Mouse (Mus musculus) cerebellum, adult 2 months (tissue): ENCODE measurements around the gene Cyb5b. TPM values are rescaled to one million over a fixed set of nuclear protein-coding genes. Genes with fewer than 3 reads are reported as not detected.

Experiments
- DNase-seq, 2 experiments: peaks; one replicate each; pipeline ENCODE4 v3.0.0; 2021
- H3K27ac ChIP-seq: fragments of 200-500 bp; 2 replicates; pipeline ENCODE4 v1.5.1; 2012; ENCODE audit warnings: low read length, control low read depth, inconsistent platforms; ENCODE audit not compliant: insufficient read depth
- H3K27me3 ChIP-seq: fragments of 200-500 bp; 2 replicates; pipeline ENCODE4 v1.6.1; 2012; ENCODE audit warnings: inconsistent platforms, mild to moderate bottlenecking, low read length, moderate library complexity; ENCODE audit not compliant: control insufficient read depth, insufficient read depth
- H3K4me1 ChIP-seq: fragments of 200-500 bp; 2 replicates; pipeline ENCODE4 v1.6.1; 2011; ENCODE audit warnings: low read length; ENCODE audit not compliant: control insufficient read depth, insufficient read depth
- H3K4me3 ChIP-seq: fragments of 200-500 bp; replicated peaks from 2 replicates; pipeline ENCODE3; 2011; ENCODE audit warnings: mild to moderate bottlenecking, low read depth, low read length, control low read depth; ENCODE audit not compliant: insufficient read depth
- CTCF ChIP-seq: fragments of 200-500 bp; IDR thresholded peaks from 2 replicates; pipeline ENCODE4 v1.5.1; 2011; ENCODE audit warnings: low read depth, mild to moderate bottlenecking, control low read depth, low read length, moderate library complexity, borderline replicate concordance; ENCODE audit not compliant: insufficient read depth
- POLR2A ChIP-seq: fragments of 200-500 bp; IDR thresholded peaks from 2 replicates; pipeline ENCODE4 v1.6.1; 2011; ENCODE audit warnings: low read length, control low read depth, borderline replicate concordance; ENCODE audit not compliant: insufficient read depth
- WGBS: fragments of 180-500 bp; shearing (Covaris S2); methylation state at CpG from one replicate; pipeline ENCODE4 v1.1.7; 2018; 5-methylcytosine and 5-hydroxymethylcytosine counted together
- polyA plus RNA-seq: library from polyadenylated mRNA; depleted of rRNA; stranded (reverse); fragments of >200 nt; gene quantifications from 2 replicates; pipeline ENCODE4 v1.2.3, GENCODE M21; 2012

Gene Cyb5b
- polyA plus RNA-seq, 1 experiment: 90.3 TPM

DNA sequence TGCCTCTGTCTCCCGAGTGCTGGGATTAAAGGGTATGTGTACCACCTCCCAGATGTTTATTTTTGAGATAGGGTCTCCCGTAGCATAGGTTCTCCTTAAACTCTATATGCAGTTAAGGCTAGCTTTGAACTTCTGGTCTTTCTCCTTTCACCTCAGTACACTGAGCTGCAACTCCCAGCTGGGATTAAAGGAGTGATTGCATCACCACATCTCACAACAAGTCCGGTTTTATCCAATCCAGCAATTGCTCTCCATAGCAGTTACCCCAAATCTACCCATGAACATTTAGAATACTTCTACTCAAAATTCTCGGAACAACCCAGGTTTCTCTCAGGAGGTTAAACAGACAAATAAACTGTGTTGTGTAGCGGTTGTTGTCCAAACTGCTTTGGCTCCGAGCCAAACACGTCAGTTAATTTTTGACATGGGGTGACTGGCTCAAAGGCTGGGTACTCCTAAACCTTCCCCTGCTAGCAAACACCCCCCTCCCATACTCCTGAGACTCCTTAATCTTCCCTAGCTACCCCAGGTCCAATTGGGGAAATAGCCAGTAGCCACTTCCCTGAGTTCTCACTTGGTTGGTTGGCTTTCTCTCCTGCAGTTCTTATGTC, 28.7 kb upstream of the Cyb5b start:
- no peak for DNase-seq
- Histone ChIP-seq H3K4me3 (no peak overlapping the region), H3K27ac (no peak overlapping the region), H3K4me1 (peaks cover 3% of the 10 kb centered on the region), H3K27me3 (no peaks in the 10 kb centered on the region)
- WGBS: 81% methylated on average over 7 of the region's 7 CpGs
- TF ChIP-seq CTCF: no peak

DNA sequence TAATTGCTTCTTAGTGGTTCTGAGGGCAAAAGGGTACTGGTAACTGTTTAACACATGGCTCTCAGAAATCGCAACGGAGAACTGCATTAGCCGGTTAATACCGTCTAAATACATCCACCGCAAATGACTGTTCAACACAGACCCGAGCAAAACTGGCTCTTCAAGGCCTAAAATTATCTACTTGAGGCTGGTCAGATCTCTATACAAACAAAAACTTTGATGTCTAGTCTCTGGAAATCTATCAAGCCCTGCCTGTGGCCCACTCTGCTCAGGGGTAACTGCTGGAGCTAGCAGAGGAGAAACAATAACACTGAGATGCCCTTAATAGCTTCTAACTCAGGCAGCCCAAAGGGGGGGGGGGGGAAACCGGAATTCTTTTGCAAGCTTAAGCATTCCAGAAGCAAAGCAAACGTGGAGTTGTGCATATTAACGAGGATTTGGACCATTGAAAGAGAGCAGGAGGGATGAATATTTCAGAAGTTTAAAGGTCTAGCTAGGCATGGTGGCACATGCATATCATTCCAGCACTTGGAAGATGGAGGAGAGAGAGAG, 27.3 kb upstream of the Cyb5b start:
- 54% methylated on average over 9 of the region's 9 CpGs for WGBS
- H3K4me3 ChIP-seq: no peak overlapping the region
- TF ChIP-seq CTCF (no peak), POLR2A (no peak)
- no peak overlapping the region for H3K27ac ChIP-seq
- no peak for DNase-seq
- H3K27me3 ChIP-seq: no peaks in the 10 kb centered on the region
- peaks cover 3% of the 10 kb centered on the region for H3K4me1 ChIP-seq

DNA sequence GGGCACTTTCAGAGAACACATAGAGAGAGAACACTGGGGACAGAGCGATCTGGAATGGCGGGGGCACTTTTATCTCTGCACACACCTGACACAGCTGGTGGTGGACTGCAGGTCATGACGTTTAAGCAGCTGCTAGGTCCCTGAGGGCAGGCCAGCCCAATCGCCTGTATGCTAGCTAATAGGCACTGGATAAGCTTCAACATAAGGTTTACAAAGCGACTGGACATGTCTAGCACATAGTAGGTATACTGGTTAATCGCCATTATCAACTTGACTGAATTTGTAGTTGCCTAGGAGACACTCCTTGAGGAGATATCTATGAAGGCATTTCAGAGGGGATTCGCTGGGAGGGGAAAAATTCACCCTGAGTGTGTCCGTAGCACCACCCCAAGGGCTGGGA, 26.1 kb upstream of the Cyb5b start:
- H3K27ac ChIP-seq: no peak overlapping the region
- 82% methylated on average over 8 of the region's 8 CpGs for WGBS
- no peaks in the 10 kb centered on the region for H3K27me3 ChIP-seq
- no peak overlapping the region for H3K4me3 ChIP-seq
- H3K4me1 ChIP-seq: no peaks in the 10 kb centered on the region; the same call in 1 of the 2 replicates
- DNase-seq: no peak
- TF ChIP-seq POLR2A (no peak), CTCF (no peak)

DNA sequence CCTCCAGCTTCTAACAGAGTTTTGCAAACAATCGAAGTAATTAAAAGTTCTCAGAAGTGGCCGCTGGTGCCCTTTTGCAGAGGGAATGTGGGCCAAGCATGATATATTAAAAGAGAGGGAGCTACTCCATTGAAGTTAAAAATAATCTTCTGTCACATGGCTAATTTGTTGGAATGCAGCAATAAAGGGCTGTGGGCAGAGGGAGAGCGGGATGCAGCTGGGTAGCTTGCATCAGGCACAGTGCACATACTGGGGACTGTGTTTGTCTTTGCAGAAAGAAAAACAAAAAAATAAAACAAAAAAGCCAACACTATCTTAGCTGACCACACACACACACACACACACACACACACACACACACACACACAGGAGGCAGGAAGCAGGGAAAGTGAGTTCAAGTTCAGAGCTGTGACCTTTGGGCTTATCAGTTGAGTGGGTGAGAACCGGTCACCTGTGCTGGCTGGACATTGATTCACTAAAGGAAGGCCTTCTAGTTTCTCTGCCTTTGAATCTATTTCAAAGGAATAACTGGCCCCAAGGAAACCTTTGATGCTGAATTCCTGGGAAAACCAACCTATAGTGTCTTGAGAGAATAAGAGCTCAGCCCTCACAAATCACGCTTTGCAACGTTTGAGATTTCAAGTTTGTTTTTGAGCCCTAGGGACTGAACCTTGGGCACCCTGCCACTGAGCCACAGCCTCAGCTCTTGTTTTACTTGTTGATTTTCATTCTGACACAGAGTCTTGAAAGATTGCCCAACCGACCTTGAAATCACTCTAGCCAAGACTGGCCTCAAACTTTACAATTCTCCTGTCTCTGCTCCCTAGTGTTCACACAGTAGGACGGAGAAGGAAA, 21.0 kb upstream of the Cyb5b start:
- TF ChIP-seq POLR2A: no peak
- no peak for TF ChIP-seq CTCF
- H3K27ac ChIP-seq: no peak overlapping the region
- H3K4me3 ChIP-seq: no peak overlapping the region
- no peaks in the 10 kb centered on the region for H3K4me1 ChIP-seq
- H3K27me3 ChIP-seq: no peaks in the 10 kb centered on the region
- WGBS: 46% methylated on average over 8 of the region's 8 CpGs
- DNase-seq: no peak

DNA sequence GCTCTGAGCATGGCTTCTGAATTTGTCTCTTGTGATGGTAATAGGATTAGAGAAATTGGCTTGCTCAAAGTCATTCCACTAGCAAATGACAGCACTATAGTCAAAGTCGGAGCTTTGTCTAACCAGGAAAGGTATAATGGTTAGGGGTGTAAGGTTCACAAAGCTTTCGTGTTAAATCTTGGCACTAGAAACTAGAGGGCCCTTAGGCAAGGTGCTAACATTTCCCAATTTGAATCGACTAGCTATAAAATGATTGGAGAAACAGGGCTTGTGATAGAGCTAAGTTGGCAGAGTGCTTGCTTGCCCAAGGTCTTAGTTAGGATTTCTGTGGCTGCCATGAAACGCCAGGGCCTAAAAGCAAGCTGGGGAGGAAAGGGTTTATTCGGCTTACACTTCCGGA, 20.4 kb upstream of the Cyb5b start:
- H3K4me3 ChIP-seq: no peak overlapping the region
- WGBS: 70% methylated on average over 6 of the region's 6 CpGs
- H3K27me3 ChIP-seq: no peaks in the 10 kb centered on the region
- no peak for DNase-seq
- TF ChIP-seq POLR2A (no peak), CTCF (no peak)
- H3K27ac ChIP-seq: no peak overlapping the region
- no peaks in the 10 kb centered on the region for H3K4me1 ChIP-seq

DNA sequence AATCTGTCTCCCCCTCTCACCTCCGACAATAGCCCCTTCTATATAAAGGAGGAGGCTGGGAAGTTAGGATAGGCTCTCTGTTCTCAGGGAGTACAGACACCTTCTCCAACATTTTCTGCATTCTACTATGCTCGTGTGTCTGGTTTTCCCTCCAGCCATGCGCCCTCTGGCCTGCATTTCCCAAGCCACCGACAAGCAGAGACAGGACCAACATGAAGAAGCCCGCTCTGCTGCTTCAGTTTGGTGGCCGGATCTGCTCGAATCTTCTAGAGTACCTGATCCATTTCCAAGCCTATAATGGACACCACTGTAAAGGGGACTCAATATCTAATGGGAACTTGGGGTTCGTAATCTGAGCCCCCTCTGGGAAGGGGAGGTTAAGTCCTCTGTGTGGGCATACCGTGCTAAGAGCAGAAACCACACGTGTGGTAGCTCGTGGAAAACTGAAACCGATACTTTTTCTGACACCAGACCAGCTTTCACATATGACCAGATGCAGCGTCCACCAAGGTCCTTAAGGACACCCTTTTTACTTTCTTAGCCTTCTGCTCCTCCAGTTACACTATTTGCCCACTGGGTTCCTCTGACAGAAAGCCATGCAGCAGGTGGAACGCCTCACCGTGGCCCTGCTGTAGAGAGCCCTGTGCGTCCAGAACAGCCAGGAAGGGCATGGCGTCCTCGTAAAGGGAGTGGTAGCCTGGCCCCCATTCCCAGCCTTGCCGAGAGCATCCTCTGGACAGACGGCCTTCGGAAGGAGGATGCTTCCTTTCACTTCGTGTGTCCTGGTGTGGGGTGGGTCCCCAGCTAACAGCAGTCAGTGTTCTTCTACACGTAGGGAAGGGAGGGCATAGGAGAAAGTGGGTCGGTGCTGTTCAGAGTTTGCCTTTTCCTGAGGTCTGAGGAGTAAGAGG, 17.6 kb upstream of the Cyb5b start:
- TF ChIP-seq CTCF: no peak
- no peak for TF ChIP-seq POLR2A
- no peak for DNase-seq
- Histone ChIP-seq H3K4me3 (no peak overlapping the region), H3K27ac (no peak overlapping the region), H3K4me1 (no peaks in the 10 kb centered on the region), H3K27me3 (no peaks in the 10 kb centered on the region)
- WGBS: 84% methylated on average over 24 of the region's 24 CpGs

DNA sequence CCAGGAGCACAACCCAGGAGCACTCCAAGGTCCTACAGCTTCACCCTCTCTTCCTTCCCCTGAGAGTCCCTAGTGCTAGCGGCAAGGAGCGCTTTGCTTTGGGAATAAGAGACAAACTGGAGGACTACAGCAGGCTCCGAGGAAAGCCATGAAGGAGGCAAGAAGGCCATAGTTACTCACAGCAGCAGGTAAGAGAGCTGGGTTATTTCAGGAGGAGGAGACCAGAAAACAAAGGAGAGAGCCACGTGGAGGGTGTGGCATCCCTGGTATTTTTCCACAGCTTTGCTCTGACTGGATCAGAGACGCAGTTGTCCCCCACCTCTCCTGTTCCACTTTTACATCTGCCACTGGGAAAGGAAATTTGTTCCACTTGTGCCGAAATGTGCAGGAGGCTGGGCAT, 16.6 kb upstream of the Cyb5b start:
- WGBS: 58% methylated on average over 6 of the region's 6 CpGs
- no peak overlapping the region for H3K4me3 ChIP-seq
- H3K27ac ChIP-seq: no peak overlapping the region
- DNase-seq: no peak
- TF ChIP-seq POLR2A (no peak), CTCF (no peak)
- H3K27me3 ChIP-seq: no peaks in the 10 kb centered on the region
- H3K4me1 ChIP-seq: no peaks in the 10 kb centered on the region
